In genomic region chr2:127208452-127208769, GRCm38 (mm10) we compare ENCODE assay signal across 8 mouse cellular contexts. TPM values are rescaled to one million over a fixed set of nuclear protein-coding genes. Genes with fewer than 3 reads are reported as not detected.
DNase-seq lines count a peak whose midpoint lies in the region; ATAC-seq and TF ChIP-seq lines count a peak whose summit lies in the region.

No protein-coding gene starts in this region.

- ATAC-seq in lung, embryonic 14.5 days (ENCODE audit: insufficient read depth), result no peak
- ATAC-seq in intestine, postnatal 0 days, result no peak; the same call in 1 of the 2 replicates
- no peak for ATAC-seq in neural tube, embryonic 14.5 days (ENCODE audit: low read depth)

- peaks cover 41% of the 10 kb centered on the region for H3K36me3 ChIP-seq in lung, embryonic 14.5 days (ENCODE audit: insufficient read depth)
- peaks cover 39% of the 10 kb centered on the region for H3K36me3 ChIP-seq in intestine, postnatal 0 days (ENCODE audit: control insufficient read depth, insufficient read depth)
- H3K36me3 ChIP-seq in neural tube, embryonic 14.5 days (ENCODE audit: control insufficient read depth, insufficient read depth, low read length), result peaks cover 27% of the 10 kb centered on the region

- DNase-seq in lung, embryonic 14.5 days, result no peak
- DNase-seq in lung, postnatal 25 days (ENCODE audit: low spot score), result no peak
- no peak for DNase-seq in cerebellum, adult 11-12 months
- no peak for DNase-seq in urinary bladder, adult 2 months (ENCODE audit: low spot score)
- no peak for DNase-seq in spleen, postnatal 4 days (ENCODE audit: low spot score in 2 of 2)

- peak overlapping the region; percentile 79 for H3K9ac ChIP-seq in lung, embryonic 14.5 days
- peak overlapping the region; percentile 83 for H3K9ac ChIP-seq in intestine, postnatal 0 days (ENCODE audit: low read depth, low read length)
- H3K9ac ChIP-seq in neural tube, embryonic 14.5 days (replicated peaks; ENCODE audit: low read depth, low read length), result peak overlapping the region; percentile 71

- no peaks in the 10 kb centered on the region for H3K27me3 ChIP-seq in lung, embryonic 14.5 days (ENCODE audit: insufficient read depth, low read length)
- no peaks in the 10 kb centered on the region for H3K27me3 ChIP-seq in intestine, postnatal 0 days (replicated peaks; ENCODE audit: control insufficient read depth, insufficient read depth, low read length)
- H3K27me3 ChIP-seq in neural tube, embryonic 14.5 days (ENCODE audit: control insufficient read depth, insufficient read depth, low read length), result no peaks in the 10 kb centered on the region

- peak overlapping the region; percentile 87 for H3K4me3 ChIP-seq in lung, embryonic 14.5 days (ENCODE audit: low read depth, low read length)
- H3K4me3 ChIP-seq in embryonic fibroblast, embryonic 13.5 days (ENCODE audit: insufficient read depth, low read length), result peak overlapping the region; percentile 77
- H3K4me3 ChIP-seq in intestine, postnatal 0 days (ENCODE audit: low read depth, low read length), result peak overlapping the region; percentile 78
- peak overlapping the region; percentile 70 for H3K4me3 ChIP-seq in neural tube, embryonic 14.5 days (ENCODE audit: low read depth, low read length)

- H3K9me3 ChIP-seq in lung, embryonic 14.5 days (ENCODE audit: low read depth, low read length), result no peaks in the 10 kb centered on the region
- H3K9me3 ChIP-seq in intestine, postnatal 0 days (ENCODE audit: control insufficient read depth), result no peaks in the 10 kb centered on the region
- H3K9me3 ChIP-seq in neural tube, embryonic 14.5 days (ENCODE audit: control insufficient read depth, low read length), result no peaks in the 10 kb centered on the region

- H3K27ac ChIP-seq in lung, embryonic 14.5 days (ENCODE audit: low read depth), result peak overlapping the region; percentile 72
- no peak overlapping the region for H3K27ac ChIP-seq in embryonic fibroblast, embryonic 13.5 days (ENCODE audit: insufficient read depth, low read length)
- peak overlapping the region; percentile 71 for H3K27ac ChIP-seq in intestine, postnatal 0 days (ENCODE audit: low read depth, low read length)
- H3K27ac ChIP-seq in neural tube, embryonic 14.5 days (ENCODE audit: low read depth, low read length), result peak overlapping the region; percentile 56; the same call in 1 of the 2 replicates

- TF ChIP-seq POLR2A in embryonic fibroblast, embryonic 13.5 days (IDR thresholded peaks at IDR 0.05; ENCODE audit: low read depth, low read length), result no peak

- under 1% methylated on average over 17 of the region's 17 CpGs for WGBS in lung, embryonic 14.5 days
- WGBS in intestine, postnatal 0 days, result 0% methylated on average over 17 of the region's 17 CpGs
- WGBS in neural tube, embryonic 14.5 days, result under 1% methylated on average over 17 of the region's 17 CpGs

- TF ChIP-seq CTCF in lung, embryonic 14.5 days (IDR thresholded peaks at IDR 0.05; ENCODE audit: low read depth), result no peak
- no peak for TF ChIP-seq CTCF in embryonic fibroblast, embryonic 13.5 days (IDR thresholded peaks at IDR 0.05; ENCODE audit: borderline replicate concordance, insufficient read depth, low read length)
- TF ChIP-seq CTCF in intestine, postnatal 0 days (IDR thresholded peaks at IDR 0.05; ENCODE audit: low read depth), result no peak

- peaks cover 7% of the 10 kb centered on the region; the same call in 1 of the 2 replicates for H3K4me1 ChIP-seq in lung, embryonic 14.5 days (ENCODE audit: insufficient read depth)
- H3K4me1 ChIP-seq in embryonic fibroblast, embryonic 13.5 days (ENCODE audit: control insufficient read depth, insufficient read depth, low read length), result no peaks in the 10 kb centered on the region
- no peaks in the 10 kb centered on the region; the same call in 1 of the 2 replicates for H3K4me1 ChIP-seq in intestine, postnatal 0 days (replicated peaks; ENCODE audit: control insufficient read depth, insufficient read depth, low read length)
- peaks cover 7% of the 10 kb centered on the region; the same call in 1 of the 2 replicates for H3K4me1 ChIP-seq in neural tube, embryonic 14.5 days (ENCODE audit: control insufficient read depth, insufficient read depth, low read length)

- H3K4me2 ChIP-seq in lung, embryonic 14.5 days, result peak overlapping the region; percentile 93
- peak overlapping the region; percentile 80 for H3K4me2 ChIP-seq in intestine, postnatal 0 days (replicated peaks; ENCODE audit: low read depth)
- H3K4me2 ChIP-seq in neural tube, embryonic 14.5 days (ENCODE audit: low read depth, low read length), result peak overlapping the region; percentile 82

RNA-seq across cellular contexts. Expression of gene Snrnp200, which starts 0.2 kb away (rescaled TPM):
- polyA plus RNA-seq in lung, embryonic 14.5 days (2014; fragmentation: Nextera tagmentation; extraction: Ambion mirVana), result 75.1 TPM in 2 replicates
- 62.4 and 63.6 TPM in 2 replicates for polyA plus RNA-seq in embryonic fibroblast, embryonic 13.5 days (2011; ENCODE audit: insufficient read length, low read depth, missing spikeins)
- 14.2 and 15.4 TPM in 2 replicates for polyA plus RNA-seq in intestine, postnatal 0 days (2015; fragmentation: Nextera tagmentation; extraction: Ambion mirVana)
- polyA plus RNA-seq in neural tube, embryonic 14.5 days (2014; fragmentation: Nextera tagmentation; extraction: Ambion mirVana), result 64.3 and 73.7 TPM in 2 replicates
- polyA plus RNA-seq in urinary bladder, adult 2 months (2012; rRNA removed), result 53.1 and 59.2 TPM in 2 replicates

RNA-seq across cellular contexts. Expression of gene 1810024B03Rik, which starts 0.3 kb away (rescaled TPM):
- polyA plus RNA-seq in lung, embryonic 14.5 days (2014; fragmentation: Nextera tagmentation; extraction: Ambion mirVana), result 1.9 and 2.8 TPM in 2 replicates
- polyA plus RNA-seq in embryonic fibroblast, embryonic 13.5 days (2011; ENCODE audit: insufficient read length, low read depth, missing spikeins), result 1.1 and 1.5 TPM in 2 replicates
- polyA plus RNA-seq in intestine, postnatal 0 days (2015; fragmentation: Nextera tagmentation; extraction: Ambion mirVana), result 1.3 and 1.5 TPM in 2 replicates
- polyA plus RNA-seq in neural tube, embryonic 14.5 days (2014; fragmentation: Nextera tagmentation; extraction: Ambion mirVana), result 1.1 and 1.5 TPM in 2 replicates
- 3.3 and 3.5 TPM in 2 replicates for polyA plus RNA-seq in urinary bladder, adult 2 months (2012; rRNA removed)

RNA-seq across cellular contexts. Expression of gene Ciao1, which starts 39.2 kb away (rescaled TPM):
- 58.5 and 61.3 TPM in 2 replicates for polyA plus RNA-seq in lung, embryonic 14.5 days (2014; fragmentation: Nextera tagmentation; extraction: Ambion mirVana)
- 23.1 and 28.8 TPM in 2 replicates for polyA plus RNA-seq in embryonic fibroblast, embryonic 13.5 days (2011; ENCODE audit: insufficient read length, low read depth, missing spikeins)
- polyA plus RNA-seq in intestine, postnatal 0 days (2015; fragmentation: Nextera tagmentation; extraction: Ambion mirVana), result 38.3 and 39.3 TPM in 2 replicates
- polyA plus RNA-seq in neural tube, embryonic 14.5 days (2014; fragmentation: Nextera tagmentation; extraction: Ambion mirVana), result 59.0 and 59.9 TPM in 2 replicates
- 62.3 and 68.2 TPM in 2 replicates for polyA plus RNA-seq in urinary bladder, adult 2 months (2012; rRNA removed)

RNA-seq across cellular contexts. Expression of gene Tmem127, which starts 39.3 kb away (rescaled TPM):
- polyA plus RNA-seq in lung, embryonic 14.5 days (2014; fragmentation: Nextera tagmentation; extraction: Ambion mirVana), result 22.0 and 22.6 TPM in 2 replicates
- 59.2 and 61.2 TPM in 2 replicates for polyA plus RNA-seq in embryonic fibroblast, embryonic 13.5 days (2011; ENCODE audit: insufficient read length, low read depth, missing spikeins)
- polyA plus RNA-seq in intestine, postnatal 0 days (2015; fragmentation: Nextera tagmentation; extraction: Ambion mirVana), result 32.8 and 35.6 TPM in 2 replicates
- polyA plus RNA-seq in neural tube, embryonic 14.5 days (2014; fragmentation: Nextera tagmentation; extraction: Ambion mirVana), result 35.1 and 48.8 TPM in 2 replicates
- polyA plus RNA-seq in urinary bladder, adult 2 months (2012; rRNA removed), result 38.7 and 45.4 TPM in 2 replicates
